Mouse (Mus musculus): ENCODE measurements around the gene Catsper2.
A peak's percentile ranks its signal among the peaks of the same experiment; 100 is the strongest.
"Not testable (repeated sequence)": the region's sequence is repeated elsewhere in the genome, so short reads cannot be mapped to it uniquely, and the experiment has no call there.

Gene Catsper2

DNA sequence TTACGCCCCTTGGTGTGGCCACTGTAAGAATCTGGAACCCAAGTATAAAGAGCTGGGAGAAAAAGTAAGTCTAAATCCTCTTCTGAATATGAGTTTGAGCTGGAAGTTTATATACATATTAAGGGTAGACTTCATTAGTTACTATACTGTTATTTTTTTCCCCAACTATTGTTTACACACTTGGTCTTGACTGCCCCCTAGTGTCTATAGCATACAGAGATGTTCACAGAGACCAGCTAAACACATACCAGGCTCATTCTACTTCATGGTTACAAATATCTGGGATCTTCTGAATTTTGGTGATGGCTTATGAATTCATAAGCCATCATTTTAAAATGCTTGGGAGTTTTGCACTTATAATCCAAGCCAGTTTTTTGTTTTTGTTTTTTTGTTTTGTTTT is 21.3 kb upstream of the Catsper2 start:
- no peak for DNase-seq (ENCODE audit: low spot score in 2 of 2)

GRCm38 (mm10) chr2:121425890-121426289 is 12.3 kb upstream of the Catsper2 start:
- no peak for DNase-seq (ENCODE audit: low spot score in 2 of 2)

DNA sequence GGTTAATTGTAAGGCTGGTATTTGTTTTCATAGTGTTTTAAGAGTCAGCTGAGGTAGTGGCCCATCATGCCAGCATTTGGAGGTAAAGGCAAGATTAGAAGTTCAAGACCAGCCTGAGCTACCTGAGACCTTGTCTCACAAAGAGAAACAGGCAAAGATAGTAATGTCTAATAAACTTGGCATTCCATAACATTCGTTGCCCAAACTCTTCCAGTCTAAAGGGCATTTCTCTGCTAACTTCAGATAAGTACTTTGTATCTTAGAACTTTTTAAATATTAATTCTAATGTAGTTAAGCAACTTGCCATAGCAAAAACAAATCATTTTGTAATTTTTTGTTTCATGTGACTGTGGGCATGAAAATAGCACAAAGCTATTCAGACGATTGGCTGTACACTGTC is 9.6 kb upstream of the Catsper2 start:
- no peak for DNase-seq (ENCODE audit: low spot score in 2 of 2)

DNA sequence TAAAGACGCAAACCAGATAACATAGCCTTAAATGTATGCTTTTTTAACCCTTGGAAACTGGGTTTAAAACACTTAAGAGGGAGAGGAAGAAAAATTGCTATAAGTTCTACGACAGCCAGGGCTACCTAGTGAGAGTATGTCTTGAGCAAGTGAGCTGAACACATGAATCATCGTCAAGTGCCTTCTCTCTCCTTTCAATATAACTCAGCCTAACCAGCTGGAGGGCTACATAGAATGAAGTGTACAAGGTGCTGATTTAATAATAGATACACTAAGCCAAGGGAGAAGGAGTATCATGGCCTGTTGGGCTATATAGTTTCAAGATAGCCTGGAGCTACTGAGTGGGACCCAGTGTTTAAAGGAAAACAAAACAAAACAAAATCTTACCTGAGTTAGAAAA is 4.9 kb upstream of the Catsper2 start:
- no peak for DNase-seq (ENCODE audit: low spot score in 2 of 2)

DNA sequence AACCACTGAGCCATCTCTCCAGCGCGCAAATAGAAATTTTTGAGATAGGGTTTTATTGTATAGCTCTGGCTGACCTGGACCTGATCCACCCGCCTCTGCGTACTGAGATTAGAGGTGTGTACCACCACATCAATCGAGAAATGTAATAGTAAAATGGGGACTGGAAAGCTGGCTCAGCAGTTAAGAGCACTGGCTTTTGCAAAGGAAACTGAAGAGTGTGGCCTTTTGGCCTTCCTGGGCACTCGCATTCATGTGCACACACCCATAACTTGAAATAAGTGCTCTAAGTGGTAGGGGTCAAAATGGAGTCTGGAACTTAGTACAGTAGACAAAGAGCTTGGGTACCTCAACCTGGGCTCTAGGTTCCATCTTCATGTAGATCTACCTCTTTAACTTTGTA is 2.8 kb upstream of the Catsper2 start:
- DNase-seq (ENCODE audit: low spot score in 2 of 2), result no peak

GRCm38 (mm10) chr2:121415591-121415990 is 2.0 kb upstream of the Catsper2 start:
- DNase-seq (ENCODE audit: low spot score in 2 of 2), result no peak

- DNase-seq (ENCODE audit: low spot score in 2 of 2), result no peak
Observed at GRCm38 (mm10) chr2:121415103-121415502, 1.5 kb upstream of the Catsper2 start.

GRCm38 (mm10) chr2:121414139-121414685 is 620 bp upstream of the Catsper2 start:
- DNase-seq (ENCODE audit: low spot score in 2 of 2), result no peak

GRCm38 (mm10) chr2:121412843-121413386 is 677 bp downstream of the Catsper2 start:
- peak in 1 of 2 experiments; percentile 3 for DNase-seq (ENCODE audit: low spot score in 2 of 2)

- no peak for DNase-seq (ENCODE audit: low spot score in 2 of 2)
Observed at GRCm38 (mm10) chr2:121408160-121408559, 5.4 kb downstream of the Catsper2 start.

DNA sequence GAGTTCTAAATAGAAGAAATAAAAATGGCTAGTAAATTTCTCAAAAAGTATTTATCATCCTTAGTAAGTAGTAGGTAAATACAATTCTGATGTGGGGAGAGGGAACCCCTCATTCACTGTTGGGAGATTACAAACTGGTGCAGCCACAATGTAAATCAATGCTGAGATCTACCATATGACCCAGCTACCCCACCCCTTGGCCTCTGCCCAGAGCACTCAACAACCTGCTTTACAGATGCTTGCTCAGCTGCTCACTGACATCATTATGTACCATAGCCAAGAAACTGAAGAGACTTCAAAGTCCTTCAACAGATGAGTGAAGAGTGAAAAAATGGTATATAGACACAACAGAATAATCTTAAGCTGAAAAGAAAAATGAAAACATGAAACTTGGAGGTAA is 10.3 kb downstream of the Catsper2 start:
- DNase-seq (ENCODE audit: low spot score in 2 of 2), result no peak

- DNase-seq (ENCODE audit: low spot score in 2 of 2), result peak; percentile 56 to 63
Observed at GRCm38 (mm10) chr2:121396624-121397023, 17.0 kb downstream of the Catsper2 start.

- DNase-seq (ENCODE audit: low spot score in 2 of 2), result not testable (repeated sequence)
Observed at GRCm38 (mm10) chr2:121386961-121387575, 26.5 kb downstream of the Catsper2 start, which contains the start of gene Strc. TSS of gene Strc (minus strand) at chr2:121387168.

- no peak for DNase-seq (ENCODE audit: low spot score in 2 of 2)
Observed at GRCm38 (mm10) chr2:121374766-121375165, 38.8 kb downstream of the Catsper2 start.

DNA sequence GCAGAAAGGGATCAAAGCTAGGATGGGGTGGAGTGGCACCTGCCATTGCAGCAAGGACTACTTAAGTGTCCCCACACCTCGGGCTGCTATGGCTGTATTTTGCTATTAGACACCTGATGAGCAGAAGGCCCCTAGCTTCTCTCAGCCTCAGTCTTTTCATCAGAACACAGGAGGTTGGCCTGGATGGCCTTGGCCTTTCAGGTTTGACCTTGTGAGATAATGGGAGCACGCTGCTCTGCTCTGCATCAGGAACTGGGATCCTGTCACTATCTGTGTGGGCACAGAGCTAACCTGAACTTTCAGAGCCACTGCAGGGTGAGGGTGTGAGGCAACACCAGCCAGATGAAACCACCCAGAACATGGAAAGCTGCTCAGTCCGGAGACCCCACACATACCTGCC is 41.3 kb downstream of the Catsper2 start:
- DNase-seq (ENCODE audit: low spot score in 2 of 2), result no peak

DNA sequence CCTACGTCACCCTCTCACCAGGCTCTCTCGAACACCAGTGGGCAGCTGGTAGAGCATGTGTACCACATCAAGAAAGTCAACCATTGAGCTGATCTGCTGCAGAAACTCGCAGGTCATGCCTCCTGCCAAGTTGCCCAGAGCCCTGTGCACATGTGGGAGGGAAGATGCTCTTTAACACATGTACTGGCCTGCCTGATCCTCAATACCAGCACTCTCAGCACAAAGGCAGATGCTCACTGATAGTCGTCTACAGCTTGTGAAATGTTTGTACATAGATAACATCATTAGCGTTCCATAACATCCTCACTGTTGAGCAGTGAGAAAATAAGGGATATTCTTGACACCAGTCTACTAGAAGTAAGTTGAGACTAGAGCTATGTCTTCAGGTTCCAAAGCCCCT is 42.7 kb downstream of the Catsper2 start:
- DNase-seq (ENCODE audit: low spot score in 2 of 2), result no peak

GRCm38 (mm10) chr2:121368831-121369230 is 44.8 kb downstream of the Catsper2 start:
- DNase-seq (ENCODE audit: low spot score in 2 of 2), result no peak

DNA sequence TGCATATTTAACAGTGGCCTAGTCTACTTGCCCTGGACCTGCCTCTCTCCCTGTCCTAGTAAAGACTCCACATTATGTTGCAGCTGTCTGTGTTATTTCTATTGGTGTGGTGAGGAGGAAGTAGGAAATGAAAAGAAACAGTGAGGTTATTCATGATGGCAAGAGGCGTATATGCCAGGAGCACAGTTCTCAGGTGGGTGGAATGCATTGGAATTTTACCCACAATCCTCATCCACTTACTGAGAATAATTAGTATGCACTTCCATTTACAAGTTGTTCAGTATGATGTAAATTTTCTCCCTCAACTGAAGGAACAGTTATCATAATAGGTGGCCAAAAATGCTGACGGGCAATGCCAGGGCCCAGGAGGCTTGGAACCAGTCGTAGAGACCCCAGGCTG is 49.9 kb downstream of the Catsper2 start:
- DNase-seq (ENCODE audit: low spot score in 2 of 2), result no peak

DNA sequence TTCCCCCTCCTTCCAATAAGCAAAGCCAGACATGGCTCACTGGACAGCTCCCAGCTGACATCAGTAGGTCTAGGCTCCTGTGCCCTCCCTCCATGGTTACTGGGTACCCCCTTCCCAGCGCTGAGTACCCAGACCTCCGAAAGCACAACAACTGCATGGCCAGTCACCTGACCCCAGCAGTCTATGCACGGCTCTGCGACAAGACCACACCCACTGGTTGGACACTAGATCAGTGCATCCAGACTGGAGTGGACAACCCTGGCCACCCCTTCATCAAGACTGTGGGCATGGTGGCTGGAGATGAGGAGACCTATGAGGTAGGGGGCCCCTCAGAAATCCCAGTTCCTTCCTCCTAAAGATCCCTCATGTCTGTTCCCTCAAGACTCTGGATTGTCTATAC is 54.1 kb downstream of the Catsper2 start:
- DNase-seq (ENCODE audit: low spot score in 2 of 2), result no peak

- peak; percentile 83 to 85 for DNase-seq (ENCODE audit: low spot score in 2 of 2)
Observed at GRCm38 (mm10) chr2:121358381-121358780, 55.2 kb downstream of the Catsper2 start.

GRCm38 (mm10) chr2:121357961-121358360 is 55.6 kb downstream of the Catsper2 start:
- DNase-seq (ENCODE audit: low spot score in 2 of 2), result no peak

DNA sequence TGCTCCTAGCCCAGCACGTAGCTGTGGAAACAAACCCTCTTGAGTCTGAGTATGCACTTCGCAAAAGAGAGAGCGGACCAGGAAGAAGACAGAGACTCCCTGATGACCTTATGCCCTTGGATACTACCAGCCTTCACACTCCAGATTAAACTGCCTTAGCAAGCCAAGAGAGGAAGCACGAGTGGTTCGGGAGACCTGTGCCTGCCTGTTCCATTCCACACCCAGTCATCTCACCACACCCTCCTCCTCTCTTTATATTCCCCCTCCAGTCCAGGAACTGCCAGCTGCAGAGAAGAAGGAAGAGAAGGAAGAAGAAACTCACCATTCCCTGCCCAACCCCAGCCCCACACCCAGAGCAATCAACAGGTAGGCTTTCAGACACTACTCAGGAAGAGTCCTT is 56.1 kb downstream of the Catsper2 start, which contains the start of gene Ckmt1:
TSS of gene Ckmt1 (plus strand) at position 221 of the 400 bp plus-strand sequence.
- no peak for DNase-seq (ENCODE audit: low spot score in 2 of 2)

- peak; percentile 97 to 98 for DNase-seq (ENCODE audit: low spot score in 2 of 2)
Observed at GRCm38 (mm10) chr2:121354820-121355592, 58.6 kb downstream of the Catsper2 start, which contains the start of gene Ppip5k1. TSS of gene Ppip5k1 (minus strand) at chr2:121355396.
